Comparison of ENCODE assay signal across 8 mouse cellular contexts in genomic region chr6:145009859-145010818, GRCm38 (mm10).
DNase-seq lines count a peak whose midpoint lies in the region; ATAC-seq and TF ChIP-seq lines count a peak whose summit lies in the region.

No protein-coding gene starts in this region.

- H3K4me3 ChIP-seq in hindbrain, embryonic 14.5 days (replicated peaks; ENCODE audit: low read length), result no peak overlapping the region
- H3K4me3 ChIP-seq in hindbrain, embryonic 10.5 days, result no peak overlapping the region
- H3K4me3 ChIP-seq in embryonic facial prominence, embryonic 10.5 days, result no peak overlapping the region
- no peak overlapping the region for H3K4me3 ChIP-seq in lung, postnatal 0 days (ENCODE audit: low read depth, low read length)

- H3K27ac ChIP-seq in hindbrain, embryonic 14.5 days, result no peak overlapping the region
- no peak overlapping the region for H3K27ac ChIP-seq in hindbrain, embryonic 10.5 days
- H3K27ac ChIP-seq in embryonic facial prominence, embryonic 10.5 days (replicated peaks), result no peak overlapping the region
- H3K27ac ChIP-seq in lung, postnatal 0 days (ENCODE audit: low read length), result no peak overlapping the region

- no peak overlapping the region for H3K4me2 ChIP-seq in hindbrain, embryonic 14.5 days (replicated peaks)
- no peak overlapping the region for H3K4me2 ChIP-seq in lung, postnatal 0 days (replicated peaks; ENCODE audit: low read depth, low read length)

- H3K4me1 ChIP-seq in hindbrain, embryonic 14.5 days (replicated peaks; ENCODE audit: control insufficient read depth, insufficient read depth, low read length), result no peaks in the 10 kb centered on the region
- H3K4me1 ChIP-seq in hindbrain, embryonic 10.5 days (replicated peaks), result no peaks in the 10 kb centered on the region
- H3K4me1 ChIP-seq in embryonic facial prominence, embryonic 10.5 days, result no peaks in the 10 kb centered on the region
- H3K4me1 ChIP-seq in lung, postnatal 0 days (ENCODE audit: insufficient read depth, low read depth, low read length), result no peaks in the 10 kb centered on the region

- no peak overlapping the region for H3K9ac ChIP-seq in hindbrain, embryonic 14.5 days
- H3K9ac ChIP-seq in lung, postnatal 0 days (replicated peaks; ENCODE audit: low read depth), result no peak overlapping the region

- no peak for TF ChIP-seq EP300 in lung, postnatal 0 days (IDR thresholded peaks at IDR 0.05)

- no peaks in the 10 kb centered on the region for H3K27me3 ChIP-seq in hindbrain, embryonic 14.5 days (ENCODE audit: control insufficient read depth, insufficient read depth, low read length)
- no peaks in the 10 kb centered on the region for H3K27me3 ChIP-seq in hindbrain, embryonic 10.5 days (ENCODE audit: insufficient read depth, poor library complexity, severe bottlenecking)
- no peaks in the 10 kb centered on the region for H3K27me3 ChIP-seq in embryonic facial prominence, embryonic 10.5 days (replicated peaks; ENCODE audit: low read depth, poor library complexity, severe bottlenecking)
- H3K27me3 ChIP-seq in lung, postnatal 0 days (replicated peaks; ENCODE audit: insufficient read depth, low read length), result no peaks in the 10 kb centered on the region

- WGBS in hindbrain, embryonic 14.5 days, result 83% methylated on average over 8 of the region's 8 CpGs
- 76% methylated on average over 8 of the region's 8 CpGs for WGBS in hindbrain, embryonic 10.5 days
- 67% methylated on average over 8 of the region's 8 CpGs for WGBS in embryonic facial prominence, embryonic 10.5 days
- 72% methylated on average over 8 of the region's 8 CpGs for WGBS in lung, postnatal 0 days

- peak; percentile 47 for DNase-seq in hindbrain, embryonic 14.5 days (ENCODE audit: low spot score)
- no peak for DNase-seq in hindbrain, embryonic 10.5 days (ENCODE audit: low spot score)
- peak; percentile 44 for DNase-seq in A20 (ENCODE audit: low read depth, low spot score)
- peak; percentile 66 for DNase-seq in Muller cell, postnatal 12 days (ENCODE audit: inconsistent ontology term)
- peak; percentile 41 for DNase-seq in embryonic facial prominence, embryonic 10.5 days (ENCODE audit: low spot score)
- DNase-seq in lung, postnatal 0 days (ENCODE audit: low spot score), result peak; percentile 49
- peak; percentile 47 for DNase-seq in testis, postnatal 10 days (ENCODE audit: low spot score)
- DNase-seq in heart, adult 8-10 months (ENCODE audit: low spot score), result no peak

- no peak for ATAC-seq in hindbrain, embryonic 14.5 days (ENCODE audit: low FRiP score)
- ATAC-seq in lung, postnatal 0 days, result no peak

- H3K36me3 ChIP-seq in hindbrain, embryonic 14.5 days (replicated peaks; ENCODE audit: control insufficient read depth, insufficient read depth), result peaks cover 43% of the 10 kb centered on the region
- H3K36me3 ChIP-seq in hindbrain, embryonic 10.5 days, result peaks cover 91% of the 10 kb centered on the region
- peaks cover 90% of the 10 kb centered on the region for H3K36me3 ChIP-seq in embryonic facial prominence, embryonic 10.5 days (replicated peaks)
- no peaks in the 10 kb centered on the region for H3K36me3 ChIP-seq in lung, postnatal 0 days (ENCODE audit: insufficient read depth, low read length)

- peak; percentile 63 for TF ChIP-seq CTCF in lung, postnatal 0 days (IDR thresholded peaks at IDR 0.05)

- H3K9me3 ChIP-seq in hindbrain, embryonic 14.5 days (ENCODE audit: control insufficient read depth, low read length), result no peaks in the 10 kb centered on the region
- H3K9me3 ChIP-seq in hindbrain, embryonic 10.5 days, result peaks cover 3% of the 10 kb centered on the region
- peaks cover 3% of the 10 kb centered on the region; the same call in 1 of the 2 replicates for H3K9me3 ChIP-seq in embryonic facial prominence, embryonic 10.5 days
- no peaks in the 10 kb centered on the region for H3K9me3 ChIP-seq in lung, postnatal 0 days (ENCODE audit: low read length)

Comparison
In these comparisons a context has a peak if more than half of its experiments do, and no peak if none do; other contexts are left out.
1. DNase-seq: peak in hindbrain, embryonic 14.5 days (single experiment), A20 (single experiment), Muller cell, postnatal 12 days (single experiment), embryonic facial prominence, embryonic 10.5 days (single experiment), lung, postnatal 0 days (single experiment) and testis, postnatal 10 days (single experiment); none in hindbrain, embryonic 10.5 days (single experiment) and heart, adult 8-10 months (single experiment).